Mouse (Mus musculus): ENCODE measurements around the gene Ascl4. TPM values are rescaled to one million over a fixed set of nuclear protein-coding genes. Genes with fewer than 3 reads are reported as not detected.

The Ascl4 gene
- polyA plus RNA-seq, 1 experiment from 2014 or later, result 0.24 TPM

DNA sequence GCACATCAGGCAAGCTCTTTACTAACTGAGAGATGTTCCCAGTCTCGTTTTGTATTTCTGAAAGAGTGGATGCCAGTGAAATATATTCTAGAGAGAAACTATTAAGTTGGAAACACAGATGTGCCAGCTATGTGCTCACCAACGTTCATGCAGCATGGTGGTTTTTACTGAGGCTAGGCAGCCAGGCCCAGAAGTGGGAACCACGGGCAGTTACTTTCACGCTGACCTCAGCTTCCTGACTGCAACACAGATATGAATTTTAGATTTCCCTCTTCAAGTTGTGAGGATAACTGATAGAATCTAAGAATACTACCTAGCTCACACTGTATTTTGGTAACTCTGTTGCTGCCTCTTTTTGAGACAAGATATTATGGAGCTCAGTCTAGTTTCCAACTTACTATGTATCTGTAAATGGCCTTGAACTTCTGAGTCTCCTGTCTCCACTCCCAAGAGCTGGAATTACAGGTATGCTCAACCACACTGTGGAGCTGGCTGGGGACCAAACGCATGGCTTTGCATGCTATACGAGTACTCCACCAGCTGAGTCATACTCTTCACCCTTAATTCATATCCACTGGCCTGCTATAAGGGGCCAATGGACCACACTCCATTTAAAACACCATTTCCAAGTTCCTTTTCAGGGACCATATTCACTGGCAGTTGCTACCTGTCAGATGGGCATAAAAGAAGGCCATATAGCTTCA lies 62.1 kb downstream of the Ascl4 start:
- H3K27ac ChIP-seq, result no peak overlapping the region
- H3K4me2 ChIP-seq (replicated peaks), result no peak overlapping the region
- 79% methylated on average over 6 of the region's 6 CpGs for WGBS
- H3K4me1 ChIP-seq, result no peaks in the 10 kb centered on the region
- H3K4me3 ChIP-seq, result no peak overlapping the region
- H3K36me3 ChIP-seq, result no peaks in the 10 kb centered on the region
- no peak for ATAC-seq (ENCODE audit: low FRiP score, low read depth)
- no peaks in the 10 kb centered on the region for H3K27me3 ChIP-seq (replicated peaks)
- no peaks in the 10 kb centered on the region for H3K9me3 ChIP-seq
- H3K9ac ChIP-seq, result no peak overlapping the region

DNA sequence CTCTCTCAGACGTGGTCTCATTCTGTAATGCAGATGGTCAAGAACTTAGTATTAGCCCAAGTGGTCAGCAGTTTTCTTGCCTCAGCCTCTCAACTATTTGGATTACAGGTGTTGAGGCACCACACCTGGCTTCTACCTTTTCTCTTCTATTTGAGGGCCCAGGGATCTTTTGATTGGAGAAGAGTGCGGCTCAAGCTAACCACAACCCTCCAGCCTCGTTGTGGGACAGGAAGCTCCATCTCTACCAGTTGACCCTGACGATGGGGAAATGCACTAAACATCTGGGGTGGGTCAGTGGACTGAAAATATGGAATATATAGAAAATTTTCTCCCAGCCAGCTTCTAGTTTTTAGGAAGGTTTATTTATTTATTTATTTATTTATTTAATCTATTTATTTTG lies 64.9 kb downstream of the Ascl4 start:
- Histone ChIP-seq H3K9ac (no peak overlapping the region), H3K36me3 (no peaks in the 10 kb centered on the region), H3K4me3 (no peak overlapping the region), H3K27me3 (replicated peaks) (no peaks in the 10 kb centered on the region), H3K9me3 (no peaks in the 10 kb centered on the region), H3K4me1 (no peaks in the 10 kb centered on the region), H3K4me2 (replicated peaks) (no peak overlapping the region), H3K27ac (no peak overlapping the region)
- no peak for ATAC-seq (ENCODE audit: low FRiP score, low read depth)
- WGBS, result 87% methylated on average over 4 of the region's 4 CpGs

DNA sequence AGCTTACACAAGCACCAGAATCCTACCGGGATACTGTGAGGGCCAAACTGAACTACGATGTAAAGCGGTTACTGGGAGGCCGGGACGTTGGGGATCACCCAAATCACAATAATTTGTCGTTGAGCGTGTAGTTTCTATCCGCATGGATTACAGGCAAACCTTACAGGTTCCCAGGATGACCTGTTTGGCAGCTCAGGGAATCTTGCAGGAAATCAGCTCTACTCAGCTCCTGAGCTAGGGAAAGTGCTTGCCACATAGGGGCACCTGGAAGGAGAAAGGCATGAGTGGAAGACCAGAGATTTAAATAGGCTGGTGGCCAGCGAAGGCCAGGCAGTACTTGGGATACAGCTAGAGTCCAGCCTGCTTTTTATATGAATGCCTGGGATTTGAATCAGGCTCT lies 66.4 kb downstream of the Ascl4 start:
- 92% methylated on average over 9 of the region's 9 CpGs for WGBS
- Histone ChIP-seq H3K4me3 (no peak overlapping the region), H3K4me2 (replicated peaks) (no peak overlapping the region), H3K9ac (no peak overlapping the region), H3K27me3 (replicated peaks) (no peaks in the 10 kb centered on the region), H3K4me1 (no peaks in the 10 kb centered on the region), H3K27ac (no peak overlapping the region), H3K36me3 (no peaks in the 10 kb centered on the region), H3K9me3 (no peaks in the 10 kb centered on the region)
- no peak for ATAC-seq (ENCODE audit: low FRiP score, low read depth)

DNA sequence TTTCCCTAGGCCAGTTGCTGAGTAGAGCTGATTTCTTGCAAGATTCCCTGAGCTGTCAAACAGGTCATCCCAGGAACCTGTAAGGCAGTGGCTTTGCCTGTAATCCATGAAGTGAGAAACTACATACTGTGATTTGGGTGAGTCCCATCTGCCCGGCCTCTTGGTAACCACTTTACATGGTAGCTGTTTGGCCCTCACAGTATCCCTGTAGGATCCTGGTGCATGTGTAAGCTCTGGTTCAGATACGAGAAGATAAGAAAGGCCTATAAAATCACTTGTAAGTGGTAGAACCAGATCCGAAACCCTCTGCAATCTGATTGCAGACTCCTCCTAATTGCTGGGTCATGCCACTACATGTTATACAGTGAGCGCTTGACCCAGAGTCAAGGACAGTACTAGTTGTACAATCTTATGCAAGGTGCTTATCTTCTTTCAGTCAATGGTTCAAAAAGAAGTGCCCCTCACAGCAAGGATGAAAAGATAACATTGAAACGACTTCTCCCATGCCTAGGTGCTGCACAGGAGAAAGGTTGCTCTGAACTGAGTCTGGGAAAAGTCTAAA lies 67.1 kb downstream of the Ascl4 start:
- Histone ChIP-seq H3K27ac (no peak overlapping the region), H3K4me3 (no peak overlapping the region), H3K4me1 (no peaks in the 10 kb centered on the region), H3K36me3 (no peaks in the 10 kb centered on the region), H3K4me2 (replicated peaks) (no peak overlapping the region), H3K9ac (no peak overlapping the region), H3K9me3 (no peaks in the 10 kb centered on the region), H3K27me3 (replicated peaks) (no peaks in the 10 kb centered on the region)
- ATAC-seq (ENCODE audit: low FRiP score, low read depth), result no peak
- 84% methylated on average over 5 of the region's 5 CpGs for WGBS

Other genes starting within 250 kb of the Ascl4 start
- gene Pwp1, start 98.2 kb upstream of the Ascl4 start, polyA plus RNA-seq (2016; fragmentation: Nextera tagmentation; extraction: Ambion mirVana), result 75.0 and 76.8 TPM in 2 replicates
- 32.2 and 37.3 TPM in 2 replicates for gene Prdm4, start 10.5 kb upstream of the Ascl4 start, polyA plus RNA-seq (2016; fragmentation: Nextera tagmentation; extraction: Ambion mirVana)
- gene Rtcb, start 30.1 kb downstream of the Ascl4 start, polyA plus RNA-seq (2016; fragmentation: Nextera tagmentation; extraction: Ambion mirVana), result 182 and 185 TPM in 2 replicates
- gene Bpifc, start 84.2 kb downstream of the Ascl4 start, polyA plus RNA-seq (2016; fragmentation: Nextera tagmentation; extraction: Ambion mirVana), result not detected in 2 replicates
- gene Fbxo7, start 94.3 kb downstream of the Ascl4 start, polyA plus RNA-seq (2016; fragmentation: Nextera tagmentation; extraction: Ambion mirVana), result 19.3 and 20.1 TPM in 2 replicates